Mouse (Mus musculus) MEL (cell line): ENCODE data around the gene Prkce.

Experiments
- CHD2 ChIP-seq: IDR thresholded peaks from 2 replicates; pipeline ENCODE4 v1.6.1; 2011; ENCODE audit warnings: low read length, improper control_type of control experiment
- CTCF ChIP-seq, 3 experiments: IDR thresholded peaks in 2 of 3; conservative IDR thresholded peaks in 1 of 3; 2 replicates each; pipeline ENCODE4 v1.5.1; 2011 to 2012; ENCODE audit warnings: low read length in 3 of 3, low read depth in 2 of 3, mild to moderate bottlenecking in 2 of 3, improper control_type of control experiment in 1 of 3, inconsistent platforms in 1 of 3, mixed read lengths in 1 of 3, moderate library complexity in 1 of 3; ENCODE audit not compliant: control insufficient read depth in 1 of 3, insufficient read depth in 1 of 3, poor library complexity in 1 of 3, severe bottlenecking in 1 of 3
- GABPA ChIP-seq: IDR thresholded peaks from 2 replicates; pipeline ENCODE4 v1.6.1; 2012; ENCODE audit warnings: low read depth, mild to moderate bottlenecking, inconsistent platforms, low read length, improper control_type of control experiment, moderate library complexity
- MAFK ChIP-seq: IDR thresholded peaks from 2 replicates; pipeline ENCODE4 v1.6.1; 2011; ENCODE audit warnings: low read depth, mild to moderate bottlenecking, low read length, improper control_type of control experiment, borderline replicate concordance
- MEF2A ChIP-seq: IDR thresholded peaks from 2 replicates; pipeline ENCODE4 v1.6.1; 2014; ENCODE audit warnings: low read depth, mild to moderate bottlenecking, inconsistent platforms, low read length, improper control_type of control experiment; ENCODE audit not compliant: poor library complexity, insufficient replicate concordance, severe bottlenecking; ENCODE audit errors: extremely low read depth
- MXI1 ChIP-seq: IDR thresholded peaks from 2 replicates; pipeline ENCODE4 v1.6.1; 2011; ENCODE audit warnings: mild to moderate bottlenecking, low read depth, low read length, improper control_type of control experiment
- NRF1 ChIP-seq: IDR thresholded peaks from 2 replicates; pipeline ENCODE4 v1.6.1; 2014; ENCODE audit warnings: low read depth, mild to moderate bottlenecking, inconsistent platforms, low read length, improper control_type of control experiment, moderate library complexity; ENCODE audit not compliant: poor library complexity, insufficient read depth, severe bottlenecking
- RAD21 ChIP-seq: IDR thresholded peaks from 2 replicates; pipeline ENCODE4 v1.6.1; 2011; ENCODE audit warnings: mild to moderate bottlenecking, low read depth, low read length, improper control_type of control experiment
- TCF12 ChIP-seq: IDR thresholded peaks from 2 replicates; pipeline ENCODE4 v1.6.1; 2014; ENCODE audit warnings: low read depth, mild to moderate bottlenecking, inconsistent platforms, low read length, improper control_type of control experiment, moderate library complexity
- ZKSCAN1 ChIP-seq: IDR thresholded peaks from 2 replicates; pipeline ENCODE4 v1.6.1; 2012; ENCODE audit warnings: low read depth, mild to moderate bottlenecking, inconsistent platforms, low read length, improper control_type of control experiment, moderate library complexity

- TF ChIP-seq MAFK (no peak), NRF1 (no peak), CTCF (IDR thresholded peaks at IDR 0.05 in 2 of 3, conservative IDR thresholded peaks at IDR 0.05 in 1 of 3; ENCODE audit: control insufficient read depth in 1 of 3, insufficient read depth in 1 of 3, low read depth in 2 of 3, low read length in 3 of 3, poor library complexity in 1 of 3, severe bottlenecking in 1 of 3) (no peak), RAD21 (no peak), GABPA (no peak), TCF12 (no peak), MEF2A (no peak), ZKSCAN1 (no peak), MXI1 (no peak), CHD2 (no peak)
Observed at GRCm38 (mm10) chr17:86162672-86163071, 4.9 kb upstream of the Prkce start.
